Mouse (Mus musculus): Measurements from ENCODE around the gene Ncapd3. TPM values are rescaled to one million over a fixed set of nuclear protein-coding genes. Genes with fewer than 3 reads are reported as not detected.

Ncapd3 gene
- total and polyA plus RNA-seq, 3 experiments: 29.9 to 39.2 (median 33.7) TPM

DNA sequence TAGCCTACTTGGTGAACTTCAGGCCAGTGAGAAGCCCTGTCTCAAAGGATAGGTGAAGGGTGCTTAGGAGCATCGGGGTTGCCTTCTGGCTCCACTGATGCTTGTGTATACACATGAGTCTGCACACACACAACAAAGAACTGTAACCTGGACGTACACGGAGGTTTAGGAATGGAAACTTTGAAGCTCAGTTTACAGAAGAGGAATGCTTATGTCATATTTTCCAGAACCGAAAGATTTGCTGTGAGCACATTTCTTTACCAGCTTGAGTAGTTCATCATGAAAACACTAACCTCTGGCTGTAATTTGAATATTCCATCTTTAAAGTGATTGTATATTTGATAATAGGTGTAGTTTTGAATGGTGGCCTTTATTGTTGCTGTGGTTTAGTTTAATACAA lies 40.9 kb downstream of the Ncapd3 start:
- Histone ChIP-seq H3K27me3 (replicated peaks) (no peaks in the 10 kb centered on the region), H3K9me3 (replicated peaks; ENCODE audit: low read length) (peaks cover 7% of the 10 kb centered on the region), H3K27ac (ENCODE audit: insufficient read depth, low read depth) (peak overlapping the region; percentile 56), H3K36me3 (replicated peaks in 1 of 2; ENCODE audit: control insufficient read depth in 1 of 2, insufficient read depth in 1 of 2, low read length in 1 of 2) (peaks cover 63 to 95% of the 10 kb centered on the region in 2 experiments), H3K79me2 (replicated peaks; ENCODE audit: control insufficient read depth, extremely low read depth, insufficient read depth, poor library complexity, severe bottlenecking) (no peaks in the 10 kb centered on the region), H3K4me3 (replicated peaks in 1 of 3; ENCODE audit: low read depth in 2 of 3, low read length in 2 of 3, poor library complexity in 1 of 3) (no peak overlapping the region), H3K4me2 (ENCODE audit: insufficient read depth, low read depth, poor library complexity, severe bottlenecking) (no peak overlapping the region), H3K4me1 (ENCODE audit: control insufficient read depth in 1 of 2, insufficient read depth in 2 of 2) (peaks cover 3 to 10% of the 10 kb centered on the region in 2 experiments; a peak in 3 of 4 replicates), H3K9ac (ENCODE audit: insufficient read depth, low read depth) (no peak overlapping the region)
- TF ChIP-seq BHLHE40 (IDR thresholded peaks at IDR 0.05; ENCODE audit: low read depth, low read length): 0 out of 2 replicates have a peak, but pooled peaks have one; percentile 18
- no peak; the same call in 1 of the 2 replicates for TF ChIP-seq MAX (IDR thresholded peaks at IDR 0.05; ENCODE audit: low read length)
- TF ChIP-seq JUN (IDR thresholded peaks at IDR 0.05; ENCODE audit: insufficient read depth, low read depth, low read length): peak; percentile 99
- TF ChIP-seq MAFK (IDR thresholded peaks at IDR 0.05; ENCODE audit: insufficient replicate concordance, low read length): peak; percentile 35; the same call in 1 of the 2 replicates
- TF ChIP-seq E2F4 (IDR thresholded peaks at IDR 0.05; ENCODE audit: insufficient replicate concordance, low read depth, low read length): no peak
- TF ChIP-seq PAX5 (IDR thresholded peaks at IDR 0.05; ENCODE audit: low read length): no peak
- TF ChIP-seq CTCF (conservative IDR thresholded peaks at IDR 0.05 in 1 of 2, IDR thresholded peaks at IDR 0.05 in 1 of 2; ENCODE audit: low read depth in 2 of 2, low read length in 2 of 2): no peak
- no peak for TF ChIP-seq CHD2 (IDR thresholded peaks at IDR 0.05; ENCODE audit: low read length)
- TF ChIP-seq JUND (conservative IDR thresholded peaks at IDR 0.05; ENCODE audit: low read depth, low read length): peak; percentile 98
- TF ChIP-seq ETS1 (conservative IDR thresholded peaks at IDR 0.05; ENCODE audit: low read depth, low read length): peak; percentile 77
- TF ChIP-seq GABPA (IDR thresholded peaks at IDR 0.05; ENCODE audit: insufficient replicate concordance, low read depth, low read length): no peak
- peak; percentile 92 for TF ChIP-seq EP300 (IDR thresholded peaks at IDR 0.05; ENCODE audit: low read length)
- TF ChIP-seq MYC (IDR thresholded peaks at IDR 0.05; ENCODE audit: low read depth, low read length): peak; percentile 79
- peak; percentile 31; the same call in 1 of the 2 replicates for TF ChIP-seq TCF12 (IDR thresholded peaks at IDR 0.05; ENCODE audit: low read depth, low read length)
- no peak for TF ChIP-seq SIN3A (IDR thresholded peaks at IDR 0.05; ENCODE audit: low read length)
- TF ChIP-seq MEF2A (IDR thresholded peaks at IDR 0.05; ENCODE audit: borderline replicate concordance, low read depth, low read length): peak; percentile 99
- TF ChIP-seq IRF4 (IDR thresholded peaks at IDR 0.05; ENCODE audit: low read depth, low read length): peak; percentile 64; the same call in 1 of the 2 replicates
- dilution Hi-C loops (cut with MboI; ENCODE audit: extremely low pct_ligation_motif_present, extremely low pct_unique_long_range_greater_than_20kb, low sequenced_read_pairs): no loop called here
- in situ Hi-C loops (cut with MboI; ENCODE audit: low pct_ligation_motif_present, low pct_unique_long_range_greater_than_20kb, low sequenced_read_pairs): no loop called here
- DNase-seq (ENCODE audit: extremely low read depth): peak; percentile 58

DNA sequence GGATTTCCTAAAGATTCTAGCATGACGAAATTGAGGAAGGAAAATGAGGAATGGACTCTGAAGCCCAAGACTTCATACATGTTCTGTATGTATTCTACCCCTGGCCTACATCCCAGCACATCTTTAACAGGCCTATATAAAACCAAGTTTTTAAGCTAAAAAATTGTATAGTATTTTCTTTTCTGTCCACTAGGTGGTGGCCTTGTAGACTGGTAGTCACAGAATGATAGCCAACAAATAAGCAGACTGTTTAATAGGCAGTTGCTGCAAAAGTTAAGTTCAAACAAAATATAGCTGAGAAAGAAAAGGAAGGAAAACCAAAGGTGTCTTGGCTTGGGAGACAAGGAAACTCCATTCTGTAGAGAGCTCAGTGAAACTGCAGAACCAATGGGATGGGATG lies 44.7 kb downstream of the Ncapd3 start:
- Histone ChIP-seq H3K36me3 (replicated peaks in 1 of 2; ENCODE audit: control insufficient read depth in 1 of 2, insufficient read depth in 1 of 2, low read length in 1 of 2) (peaks cover 50 to 94% of the 10 kb centered on the region in 2 experiments), H3K79me2 (replicated peaks; ENCODE audit: control insufficient read depth, extremely low read depth, insufficient read depth, poor library complexity, severe bottlenecking) (no peaks in the 10 kb centered on the region), H3K4me3 (replicated peaks in 1 of 3; ENCODE audit: low read depth in 2 of 3, low read length in 2 of 3, poor library complexity in 1 of 3) (no peak overlapping the region), H3K4me2 (ENCODE audit: insufficient read depth, low read depth, poor library complexity, severe bottlenecking) (no peak overlapping the region), H3K9ac (ENCODE audit: insufficient read depth, low read depth) (no peak overlapping the region), H3K27me3 (replicated peaks) (no peaks in the 10 kb centered on the region), H3K4me1 (ENCODE audit: control insufficient read depth in 1 of 2, insufficient read depth in 2 of 2) (peaks cover 3 to 10% of the 10 kb centered on the region in 2 experiments; a peak in 3 of 4 replicates), H3K9me3 (replicated peaks; ENCODE audit: low read length) (peaks cover 6% of the 10 kb centered on the region), H3K27ac (ENCODE audit: insufficient read depth, low read depth) (no peak overlapping the region)
- TF ChIP-seq RAD21 (IDR thresholded peaks at IDR 0.05; ENCODE audit: low read depth, low read length): peak; percentile 16
- TF ChIP-seq KAT2A (IDR thresholded peaks at IDR 0.05; ENCODE audit: insufficient replicate concordance, low read length): no peak
- TF ChIP-seq SMC3 (IDR thresholded peaks at IDR 0.05; ENCODE audit: low read depth, low read length): peak; percentile 19; the same call in 1 of the 2 replicates
- TF ChIP-seq RCOR1 (conservative IDR thresholded peaks at IDR 0.05; ENCODE audit: low read depth, low read length): no peak
- TF ChIP-seq CTCF (conservative IDR thresholded peaks at IDR 0.05 in 1 of 2, IDR thresholded peaks at IDR 0.05 in 1 of 2; ENCODE audit: low read depth in 2 of 2, low read length in 2 of 2): peak in 1 of 2 experiments; percentile 54; a peak in 2 of 4 replicates
- DNase-seq (ENCODE audit: extremely low read depth): no peak
- dilution Hi-C loops (cut with MboI; ENCODE audit: extremely low pct_ligation_motif_present, extremely low pct_unique_long_range_greater_than_20kb, low sequenced_read_pairs): no loop called here
- in situ Hi-C loops (cut with MboI; ENCODE audit: low pct_ligation_motif_present, low pct_unique_long_range_greater_than_20kb, low sequenced_read_pairs): no loop called here
